Mouse (Mus musculus) hindbrain, embryonic 10.5 days (tissue): ENCODE measurements around the gene Capn5. TPM values are rescaled to one million over a fixed set of nuclear protein-coding genes. Genes with fewer than 3 reads are reported as not detected.

Experiments used
- DNase-seq: peaks from one replicate; pipeline ENCODE4 v3.0.0-alpha.2; 2017; ENCODE audit warnings: low spot score
- H3K27ac ChIP-seq: fragments of 300-500 bp; sonication (generic); 2 replicates; pipeline ENCODE4 v1.5.1; 2016; ENCODE audit warnings: mild to moderate bottlenecking, moderate library complexity
- H3K27me3 ChIP-seq: fragments of 300-500 bp; sonication (generic); 2 replicates; pipeline ENCODE4 v1.6.1; 2016; ENCODE audit warnings: mild to moderate bottlenecking; ENCODE audit not compliant: poor library complexity, insufficient read depth, severe bottlenecking
- H3K36me3 ChIP-seq: fragments of 300-500 bp; sonication (generic); 2 replicates; pipeline ENCODE4 v1.6.1; 2016; ENCODE audit warnings: mild to moderate bottlenecking, moderate library complexity
- H3K4me1 ChIP-seq: fragments of 300-500 bp; sonication (generic); replicated peaks from 2 replicates; pipeline ENCODE4 v1.6.1; 2016; ENCODE audit warnings: mild to moderate bottlenecking
- H3K4me3 ChIP-seq: fragments of 300-500 bp; sonication (generic); 2 replicates; pipeline ENCODE4 v1.5.1; 2016; ENCODE audit warnings: mild to moderate bottlenecking, moderate library complexity
- H3K9me3 ChIP-seq: fragments of 300-500 bp; sonication (generic); 2 replicates; pipeline ENCODE4 v1.6.1; 2016; ENCODE audit warnings: mild to moderate bottlenecking, moderate library complexity
- WGBS: fragments of 180-500 bp; shearing (Covaris S2); methylation state at CpG from one replicate; pipeline ENCODE4 v1.1.7; 2016; 5-methylcytosine and 5-hydroxymethylcytosine counted together
- polyA plus RNA-seq: library from polyadenylated mRNA; unstranded; fragments of >200 nt; fragmentation: Nextera tagmentation; extraction: Ambion mirVana; gene quantifications from 2 replicates; pipeline ENCODE4 v1.2.1, GENCODE M21; 2016

The Capn5 gene
- polyA plus RNA-seq, 1 experiment from 2014 or later, result 9.9 TPM

DNA sequence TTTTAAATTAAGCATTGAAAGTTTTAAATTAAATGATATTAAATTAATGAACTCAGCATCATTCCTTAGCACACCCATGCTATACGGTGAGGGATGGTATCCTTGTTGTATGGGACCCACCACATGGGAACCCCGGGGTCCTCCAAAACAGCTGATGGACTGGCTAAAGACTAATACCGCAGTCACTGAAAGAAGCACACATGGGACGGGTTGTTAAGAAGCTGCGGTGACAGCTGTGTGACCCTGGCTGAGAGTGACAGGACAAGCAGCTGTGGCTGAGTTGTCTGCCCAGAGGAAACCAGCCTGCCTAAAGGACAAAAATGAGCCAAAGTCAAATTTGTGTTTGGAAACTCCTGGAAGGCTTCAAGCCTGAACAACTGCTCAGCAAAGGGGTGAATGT lies 24.2 kb downstream of the Capn5 start:
- 74% methylated on average over 5 of the region's 5 CpGs for WGBS
- H3K36me3 ChIP-seq, result no peaks in the 10 kb centered on the region
- H3K27me3 ChIP-seq, result peaks cover 12% of the 10 kb centered on the region; the same call in 1 of the 2 replicates
- H3K9me3 ChIP-seq, result no peaks in the 10 kb centered on the region
- no peak overlapping the region for H3K27ac ChIP-seq
- H3K4me3 ChIP-seq, result no peak overlapping the region
- peaks cover 68% of the 10 kb centered on the region for H3K4me1 ChIP-seq
- no peak for DNase-seq

DNA sequence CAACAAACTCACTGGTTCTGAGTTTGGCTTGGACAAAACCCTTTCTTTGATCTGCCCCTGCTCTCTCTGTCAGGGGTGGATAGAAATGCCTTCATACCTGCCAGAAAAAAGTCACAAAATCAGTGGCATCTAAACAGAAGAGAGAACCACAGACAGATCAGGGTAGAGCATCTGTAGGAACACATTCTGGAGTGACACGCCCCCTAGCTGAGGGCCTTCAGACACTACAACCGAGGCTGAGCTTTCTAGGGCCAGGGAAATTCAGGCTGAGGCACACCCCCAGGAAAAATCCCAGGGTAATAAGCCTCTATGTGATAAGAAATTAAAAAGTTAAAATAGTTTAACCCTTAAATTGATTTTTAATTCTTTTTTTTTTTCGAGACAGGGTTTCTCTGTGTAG lies 24.7 kb downstream of the Capn5 start:
- Histone ChIP-seq H3K9me3 (no peaks in the 10 kb centered on the region), H3K4me1 (peaks cover 68% of the 10 kb centered on the region), H3K27me3 (peaks cover 12% of the 10 kb centered on the region; the same call in 1 of the 2 replicates), H3K27ac (no peak overlapping the region), H3K36me3 (no peaks in the 10 kb centered on the region), H3K4me3 (no peak overlapping the region)
- DNase-seq, result no peak
- WGBS, result 32% methylated on average over 3 of the region's 3 CpGs

DNA sequence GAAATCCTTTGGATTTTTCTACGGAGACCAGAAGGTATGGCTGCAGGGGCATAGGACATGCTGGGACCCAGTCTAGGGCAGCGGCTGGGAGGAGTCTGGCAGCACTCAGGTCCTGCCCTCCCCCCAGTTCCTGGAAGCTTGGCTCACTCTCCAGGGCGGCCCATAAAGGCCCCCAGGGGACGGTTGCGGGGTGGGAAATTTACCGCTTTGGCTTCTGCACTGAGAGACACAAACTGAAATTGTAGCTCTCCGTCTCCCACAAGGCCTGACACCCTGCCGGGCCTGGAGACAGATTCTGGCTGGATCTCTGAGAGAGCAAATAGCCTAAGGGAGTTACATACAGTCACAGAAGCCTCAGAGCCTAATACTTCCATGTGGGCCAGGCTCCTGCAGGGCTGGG lies 25.7 kb downstream of the Capn5 start:
- 66% methylated on average over 8 of the region's 8 CpGs for WGBS
- Histone ChIP-seq H3K4me1 (peaks cover 68% of the 10 kb centered on the region), H3K27me3 (peaks cover 12% of the 10 kb centered on the region; the same call in 1 of the 2 replicates), H3K36me3 (no peaks in the 10 kb centered on the region), H3K4me3 (no peak overlapping the region), H3K27ac (no peak overlapping the region), H3K9me3 (no peaks in the 10 kb centered on the region)
- DNase-seq, result no peak

DNA sequence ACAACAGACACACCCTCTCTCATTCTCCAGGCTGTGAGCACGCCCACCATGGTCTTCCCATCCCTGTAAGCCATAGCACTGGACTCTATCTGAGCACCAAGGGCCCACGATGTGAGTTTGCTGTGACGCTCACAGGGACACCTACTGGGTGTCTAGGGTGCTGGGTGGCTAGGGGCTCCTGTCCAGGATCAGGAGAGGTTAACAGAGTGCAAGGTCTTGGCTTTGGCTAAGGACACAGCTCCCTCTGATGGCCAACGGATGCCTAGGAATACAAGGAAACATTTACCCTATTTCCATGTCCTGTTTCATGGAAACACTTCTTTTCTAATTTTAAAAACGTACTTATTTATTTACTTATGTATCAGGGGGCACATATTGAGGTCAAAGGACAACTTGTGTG lies 27.5 kb downstream of the Capn5 start:
- Histone ChIP-seq H3K36me3 (no peaks in the 10 kb centered on the region), H3K27me3 (peaks cover 19% of the 10 kb centered on the region; the same call in 1 of the 2 replicates), H3K4me3 (no peak overlapping the region), H3K27ac (peak overlapping the region; percentile 53; the same call in 1 of the 2 replicates), H3K9me3 (no peaks in the 10 kb centered on the region), H3K4me1 (peaks cover 64% of the 10 kb centered on the region)
- 43% methylated on average over 5 of the region's 5 CpGs for WGBS
- no peak for DNase-seq

DNA sequence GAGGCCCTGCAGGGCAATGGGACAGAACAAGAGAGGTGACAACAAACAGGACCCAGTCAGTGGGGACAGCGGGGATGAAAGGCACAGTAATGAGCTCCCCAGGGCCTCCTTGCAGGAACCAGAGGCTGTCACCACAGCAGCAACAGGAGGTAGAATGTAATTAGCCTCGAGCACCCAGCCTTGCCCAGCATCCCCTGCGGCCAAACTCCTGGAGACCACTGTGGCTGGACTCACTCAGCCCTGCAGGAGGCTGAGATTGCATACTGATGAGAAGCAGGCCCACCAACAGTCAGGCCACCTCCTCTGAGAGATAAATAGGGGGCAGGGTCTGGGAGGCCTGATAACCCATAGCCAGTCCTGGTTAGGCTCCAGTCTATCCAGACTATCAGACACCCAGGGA lies 28.3 kb downstream of the Capn5 start:
- Histone ChIP-seq H3K4me3 (no peak overlapping the region), H3K27ac (peak overlapping the region; percentile 53; the same call in 1 of the 2 replicates), H3K4me1 (peaks cover 63% of the 10 kb centered on the region), H3K9me3 (no peaks in the 10 kb centered on the region), H3K27me3 (peaks cover 22% of the 10 kb centered on the region; the same call in 1 of the 2 replicates), H3K36me3 (peaks cover under 1% of the 10 kb centered on the region; the same call in 1 of the 2 replicates)
- 19% methylated on average over 3 of the region's 3 CpGs for WGBS
- no peak for DNase-seq

DNA sequence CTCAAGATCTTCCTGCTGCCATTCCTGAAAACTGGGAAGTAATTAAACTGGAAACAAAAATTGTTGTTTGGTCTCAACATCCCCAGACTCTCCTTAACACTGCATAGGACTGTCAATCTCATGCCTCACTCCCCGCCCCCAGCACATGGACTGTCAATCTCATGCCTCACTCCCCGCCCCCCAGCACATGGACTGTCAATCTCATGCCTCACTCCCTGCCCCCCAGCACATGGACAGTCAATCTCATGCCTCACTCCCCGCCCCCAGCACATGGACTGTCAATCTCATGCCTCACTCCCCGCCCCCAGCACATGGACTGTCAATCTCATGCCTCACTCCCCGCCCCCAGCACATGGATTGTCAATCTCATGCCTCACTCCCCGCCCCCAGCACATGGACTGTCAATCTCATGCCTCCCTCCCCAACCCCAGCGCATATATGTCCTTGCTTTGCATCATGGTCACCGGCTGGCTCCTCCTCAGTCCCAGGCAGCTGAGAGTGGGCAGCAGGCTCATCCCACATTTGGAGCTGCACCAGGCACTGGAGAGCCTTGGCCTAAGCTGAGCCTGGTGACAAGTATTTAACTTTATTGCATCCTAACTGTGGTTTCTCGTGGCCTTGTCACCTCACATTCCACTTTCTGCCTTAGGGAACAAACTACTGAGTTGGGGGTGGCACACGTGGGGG lies 29.2 kb downstream of the Capn5 start:
- Histone ChIP-seq H3K4me3 (no peak overlapping the region), H3K4me1 (peaks cover 70% of the 10 kb centered on the region), H3K27ac (no peak overlapping the region), H3K36me3 (peaks cover 2% of the 10 kb centered on the region; the same call in 1 of the 2 replicates), H3K27me3 (peaks cover 23% of the 10 kb centered on the region; the same call in 1 of the 2 replicates), H3K9me3 (no peaks in the 10 kb centered on the region)
- no peak for DNase-seq
- WGBS, result 61% methylated on average over 10 of the region's 10 CpGs

DNA sequence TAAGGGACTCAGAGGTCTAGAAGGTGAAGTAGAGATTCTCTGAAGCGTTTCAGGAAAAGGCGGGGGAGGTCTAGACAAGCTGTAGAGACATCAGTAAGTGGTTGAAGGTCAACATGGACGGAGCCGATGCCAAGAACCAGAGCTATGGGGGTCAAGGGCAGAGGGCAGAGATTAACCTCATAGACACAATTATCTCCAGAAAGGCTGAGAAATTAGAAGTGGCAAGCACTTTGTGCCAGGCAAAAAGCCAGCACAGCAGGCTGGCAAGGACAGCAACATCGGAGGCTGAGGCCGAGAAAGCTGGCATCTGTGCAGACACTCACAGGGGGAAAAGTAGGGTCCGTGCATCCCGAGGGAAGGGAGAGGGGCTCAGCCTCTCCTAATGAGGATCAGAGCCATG lies 30.3 kb downstream of the Capn5 start:
- 83% methylated on average over 8 of the region's 8 CpGs for WGBS
- no peak for DNase-seq
- H3K27ac ChIP-seq, result peak overlapping the region; percentile 67; the same call in 1 of the 2 replicates
- no peak overlapping the region for H3K4me3 ChIP-seq
- H3K36me3 ChIP-seq, result peaks cover 2% of the 10 kb centered on the region; the same call in 1 of the 2 replicates
- H3K9me3 ChIP-seq, result no peaks in the 10 kb centered on the region
- peaks cover 77% of the 10 kb centered on the region for H3K4me1 ChIP-seq
- peaks cover 22% of the 10 kb centered on the region; the same call in 1 of the 2 replicates for H3K27me3 ChIP-seq

DNA sequence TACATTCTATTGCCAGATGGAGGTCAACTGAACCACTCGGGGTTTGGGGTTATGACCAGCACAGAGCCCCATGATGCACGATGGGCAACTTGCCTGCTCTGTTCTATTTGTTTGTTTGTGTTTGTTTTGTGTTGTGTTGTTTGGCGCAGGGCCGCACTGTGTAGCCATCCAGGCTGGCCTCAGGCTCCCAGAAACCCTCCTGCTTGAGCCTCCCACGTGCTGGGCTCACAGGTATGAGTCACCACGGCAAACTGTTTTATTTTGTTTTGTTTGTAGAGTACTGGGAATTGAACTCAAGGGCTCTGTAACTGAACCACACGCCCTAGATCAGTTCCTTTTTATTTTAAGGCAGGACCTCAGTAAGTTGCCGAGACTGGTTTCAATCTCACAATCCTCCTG lies 31.6 kb downstream of the Capn5 start:
- DNase-seq, result no peak
- Histone ChIP-seq H3K9me3 (no peaks in the 10 kb centered on the region), H3K27me3 (peaks cover 15% of the 10 kb centered on the region; the same call in 1 of the 2 replicates), H3K27ac (no peak overlapping the region), H3K4me3 (no peak overlapping the region), H3K36me3 (peaks cover 2% of the 10 kb centered on the region; the same call in 1 of the 2 replicates), H3K4me1 (peaks cover 77% of the 10 kb centered on the region)
- WGBS, result 86% methylated on average over 8 of the region's 8 CpGs

DNA sequence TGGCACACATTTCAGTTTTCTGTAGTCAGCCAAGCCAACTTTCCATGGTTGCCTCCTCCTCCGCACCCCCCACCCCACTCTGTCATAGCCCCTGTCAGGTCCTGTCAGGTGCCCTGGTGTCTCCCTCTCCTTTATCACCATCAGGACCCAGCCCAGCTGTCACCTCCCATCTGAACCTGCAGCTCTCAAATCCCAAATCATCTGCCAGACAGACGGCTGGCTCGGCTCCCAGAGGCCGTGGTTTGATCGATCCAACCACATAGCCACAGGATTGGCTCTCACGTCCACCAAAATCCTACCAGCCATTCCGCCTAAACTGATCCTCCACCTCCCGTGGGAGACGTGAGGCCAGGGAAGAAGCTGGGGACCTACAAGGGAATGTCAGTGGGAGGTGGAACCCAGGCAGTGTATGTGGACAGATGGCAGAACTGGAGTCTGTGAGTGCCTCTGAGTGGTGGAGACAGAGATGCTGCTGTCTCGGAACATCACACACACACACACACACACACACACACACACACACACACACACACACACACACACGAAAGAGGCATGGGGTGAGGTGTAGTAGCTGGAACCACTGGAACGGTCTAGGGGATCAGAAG lies 32.1 kb downstream of the Capn5 start:
- peaks cover 14% of the 10 kb centered on the region; the same call in 1 of the 2 replicates for H3K27me3 ChIP-seq
- no peak for DNase-seq
- no peak overlapping the region for H3K27ac ChIP-seq
- no peaks in the 10 kb centered on the region for H3K9me3 ChIP-seq
- 88% methylated on average over 12 of the region's 12 CpGs for WGBS
- no peak overlapping the region for H3K4me3 ChIP-seq
- H3K36me3 ChIP-seq, result peaks cover 2% of the 10 kb centered on the region; the same call in 1 of the 2 replicates
- peaks cover 77% of the 10 kb centered on the region for H3K4me1 ChIP-seq

DNA sequence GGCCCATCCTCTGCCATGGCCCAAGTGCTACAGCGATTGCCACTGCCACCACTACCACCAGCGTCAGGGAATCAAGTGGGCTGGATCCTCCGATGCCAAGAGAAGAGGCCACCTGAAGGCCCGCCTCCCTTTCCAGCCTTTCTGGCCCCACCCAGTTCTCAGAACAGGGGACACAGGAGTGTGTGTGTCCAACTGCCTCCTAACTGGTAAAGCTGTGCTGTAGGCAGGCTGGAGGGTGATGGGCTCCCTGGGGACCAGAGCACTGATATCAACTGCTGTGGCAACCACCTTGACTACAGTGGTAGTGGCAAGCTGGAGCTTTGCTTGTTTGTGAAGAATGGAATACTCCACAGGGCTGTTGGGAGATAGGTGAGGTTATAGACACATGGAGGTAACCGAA lies 32.7 kb downstream of the Capn5 start, which contains the start of gene Omp:
TSS of gene Omp (minus strand) at position 101 of the 400 bp plus-strand sequence.
- peaks cover 19% of the 10 kb centered on the region for H3K27me3 ChIP-seq
- peaks cover 76% of the 10 kb centered on the region for H3K4me1 ChIP-seq
- no peak for DNase-seq
- no peak within 1 kb of the TSS for H3K4me3 ChIP-seq
- no peaks in the 10 kb centered on the region for H3K9me3 ChIP-seq
- WGBS, result 89% methylated on average over 5 of the region's 5 CpGs
- H3K27ac ChIP-seq, result no peak within 1 kb of the TSS
- peaks cover 2% of the 10 kb centered on the region; the same call in 1 of the 2 replicates for H3K36me3 ChIP-seq

DNA sequence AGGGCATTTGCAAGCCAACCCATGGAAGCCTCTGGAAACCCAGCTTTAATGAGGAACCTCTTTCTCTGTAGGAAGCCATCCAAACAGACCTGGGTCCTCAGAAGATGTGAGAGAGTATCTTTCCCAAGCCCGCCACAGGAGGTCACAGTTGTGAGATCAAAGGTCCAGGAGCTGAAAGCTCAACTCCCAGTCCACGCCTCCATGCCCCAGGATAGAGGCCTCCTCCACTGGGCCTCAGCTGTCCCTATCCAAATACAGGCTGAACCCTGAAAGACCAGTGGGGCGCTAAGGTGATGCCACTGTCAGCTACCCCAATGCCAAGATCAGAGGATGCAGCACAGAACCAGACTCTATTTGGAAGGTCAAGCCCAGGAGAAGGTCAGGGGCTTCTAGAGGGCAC lies 35.4 kb downstream of the Capn5 start:
- Histone ChIP-seq H3K4me1 (peaks cover 64% of the 10 kb centered on the region), H3K27me3 (peaks cover 19% of the 10 kb centered on the region), H3K36me3 (peaks cover 2% of the 10 kb centered on the region; the same call in 1 of the 2 replicates), H3K4me3 (no peak overlapping the region), H3K27ac (0 out of 2 replicates have a peak overlapping the region, but pooled peaks have one; percentile 60), H3K9me3 (no peaks in the 10 kb centered on the region)
- no peak for DNase-seq
- WGBS, result 48% methylated on average over 3 of the region's 3 CpGs

DNA sequence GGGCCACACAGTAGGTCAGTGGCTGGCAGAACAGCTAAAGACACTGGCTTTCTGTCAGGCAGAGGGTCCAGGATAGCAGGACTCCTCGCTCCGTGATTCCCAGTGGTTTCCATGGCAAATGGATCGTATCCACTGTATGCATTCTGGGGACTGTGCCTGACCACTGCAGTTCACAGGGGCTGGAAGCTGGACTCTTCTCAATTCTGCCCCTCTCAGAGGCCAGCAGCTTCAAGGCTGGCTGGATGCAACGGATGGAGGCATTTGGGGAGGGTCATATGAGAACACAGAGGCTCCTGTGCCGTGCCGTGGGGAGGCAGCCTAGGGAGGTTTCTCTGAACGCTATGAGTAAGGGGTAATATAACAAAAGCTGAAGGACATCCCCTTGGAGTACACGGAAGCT lies 35.8 kb downstream of the Capn5 start:
- Histone ChIP-seq H3K9me3 (no peaks in the 10 kb centered on the region), H3K27ac (0 out of 2 replicates have a peak overlapping the region, but pooled peaks have one; percentile 60)

DNA sequence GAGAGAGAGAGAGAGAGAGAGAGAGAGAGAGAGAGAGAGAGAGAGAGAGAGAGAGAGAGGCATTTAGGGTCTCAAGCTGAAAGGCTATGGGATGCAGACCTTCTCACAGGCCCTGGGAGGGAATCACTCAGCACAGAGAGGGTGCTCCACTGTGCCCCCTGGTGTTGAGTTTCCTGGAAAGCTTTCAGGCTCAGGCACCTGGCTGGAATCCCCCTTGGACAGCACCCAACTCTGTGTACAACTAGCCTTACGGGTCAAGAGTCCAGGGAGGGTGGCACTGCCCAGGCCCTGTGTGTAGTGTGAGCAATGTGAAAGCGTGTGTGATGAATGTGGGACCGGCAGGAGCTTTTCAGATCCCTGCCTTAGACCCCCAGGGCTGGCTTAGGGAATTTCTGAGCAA lies 36.9 kb downstream of the Capn5 start:
- Histone ChIP-seq H3K27ac (no peak overlapping the region), H3K4me1 (peaks cover 57% of the 10 kb centered on the region), H3K36me3 (peaks cover 2% of the 10 kb centered on the region; the same call in 1 of the 2 replicates), H3K4me3 (no peak overlapping the region), H3K27me3 (peaks cover 17% of the 10 kb centered on the region), H3K9me3 (no peaks in the 10 kb centered on the region)
- peak; percentile 37 for DNase-seq
- 66% methylated on average over 3 of the region's 3 CpGs for WGBS

More for the DNA sequence above, 35.8 kb downstream of the Capn5 start:
- DNase-seq, result no peak
- H3K27me3 ChIP-seq, result peaks cover 19% of the 10 kb centered on the region
- H3K4me3 ChIP-seq, result no peak overlapping the region
- peaks cover 2% of the 10 kb centered on the region; the same call in 1 of the 2 replicates for H3K36me3 ChIP-seq
- WGBS, result 36% methylated on average over 8 of the region's 8 CpGs
- H3K4me1 ChIP-seq, result peaks cover 63% of the 10 kb centered on the region
